Mouse (Mus musculus) MEL-GATA-1-ER (cell line): ENCODE data around the gene Xrcc2.

Experiments used
- DNase-seq: peaks from one replicate; pipeline ENCODE4 v3.0.0-alpha.2; 2012; ENCODE audit warnings: low read depth; ENCODE audit errors: extremely low read depth

The Xrcc2 gene

DNA sequence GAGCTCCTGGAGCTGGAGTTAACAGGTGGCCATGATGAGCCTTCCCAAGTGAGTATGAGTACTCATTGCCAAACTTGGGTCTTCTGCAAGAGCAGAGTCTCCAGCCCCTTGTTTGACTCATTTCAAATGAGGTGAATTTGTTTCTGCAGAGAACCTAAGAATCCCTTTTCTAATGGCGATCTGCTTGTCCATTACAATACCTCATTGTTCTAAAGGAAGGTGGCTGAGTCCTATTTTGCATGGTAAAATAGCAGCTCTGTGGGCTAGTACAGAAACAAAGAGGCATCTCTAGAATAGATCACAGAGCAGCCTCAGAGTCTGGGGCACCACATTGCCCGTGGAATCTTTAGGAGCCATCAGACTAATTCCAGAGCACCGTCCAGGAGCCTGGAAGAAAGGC lies 34.6 kb downstream of the Xrcc2 start:
- no peak for DNase-seq

DNA sequence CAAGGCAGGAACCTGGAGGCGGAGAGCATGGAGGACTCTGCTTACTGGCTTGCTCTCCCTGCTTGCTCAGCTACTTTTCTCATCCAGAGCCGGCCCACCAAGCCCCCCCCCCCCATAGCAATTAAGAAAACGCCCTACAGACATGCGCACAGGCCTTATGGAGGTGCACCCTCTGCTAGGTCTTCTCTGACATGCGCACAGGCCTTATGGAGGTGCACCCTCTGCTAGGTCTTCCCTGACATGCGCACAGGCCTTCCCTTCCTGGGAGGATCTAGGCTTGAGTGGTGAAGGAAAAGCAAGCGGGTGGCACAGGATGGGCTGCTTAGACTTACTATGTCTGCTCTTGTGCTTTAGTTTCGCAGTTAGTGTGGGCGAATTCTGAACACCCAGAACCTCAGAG lies 37.3 kb downstream of the Xrcc2 start:
- no peak for DNase-seq

DNA sequence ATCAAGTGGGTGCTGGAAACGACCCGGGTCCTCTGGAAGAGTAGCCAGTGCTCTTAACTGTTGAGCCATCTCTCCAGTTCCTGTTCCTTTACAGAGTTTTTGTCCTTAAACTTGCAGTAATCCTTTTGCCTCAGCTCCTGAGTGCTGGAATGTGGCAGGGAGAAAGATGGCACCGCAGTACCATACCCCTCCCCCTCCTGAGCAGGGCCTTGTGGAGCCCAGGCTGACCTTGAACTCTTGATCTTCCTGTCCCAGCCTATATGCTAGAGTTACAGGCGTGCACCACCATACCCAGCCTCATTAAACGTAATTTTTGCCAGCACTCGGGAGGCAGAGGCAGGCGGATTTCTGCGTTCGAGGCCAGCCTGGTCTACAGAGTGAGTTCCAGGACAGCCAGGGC lies 38.9 kb downstream of the Xrcc2 start:
- DNase-seq: no peak

DNA sequence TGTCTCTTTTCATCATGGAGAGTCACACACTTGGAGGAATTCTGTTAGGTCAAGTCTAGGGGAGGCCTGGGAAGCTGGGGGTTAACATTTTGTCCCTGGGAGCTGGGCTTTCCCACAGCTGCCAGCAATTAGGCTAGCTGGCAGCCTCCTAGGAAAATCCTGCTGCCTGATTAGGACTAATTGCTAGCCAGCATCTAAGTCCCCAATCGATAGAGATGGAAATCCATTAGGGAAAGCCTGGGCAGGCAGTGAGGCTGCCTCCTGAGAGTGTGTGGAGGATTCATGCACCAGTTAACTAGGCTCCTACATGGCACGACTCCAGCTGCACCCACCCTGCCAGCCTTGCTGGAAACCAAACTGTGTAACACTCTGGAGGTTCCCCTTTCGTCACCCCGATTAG lies 39.5 kb downstream of the Xrcc2 start:
- DNase-seq: no peak

DNA sequence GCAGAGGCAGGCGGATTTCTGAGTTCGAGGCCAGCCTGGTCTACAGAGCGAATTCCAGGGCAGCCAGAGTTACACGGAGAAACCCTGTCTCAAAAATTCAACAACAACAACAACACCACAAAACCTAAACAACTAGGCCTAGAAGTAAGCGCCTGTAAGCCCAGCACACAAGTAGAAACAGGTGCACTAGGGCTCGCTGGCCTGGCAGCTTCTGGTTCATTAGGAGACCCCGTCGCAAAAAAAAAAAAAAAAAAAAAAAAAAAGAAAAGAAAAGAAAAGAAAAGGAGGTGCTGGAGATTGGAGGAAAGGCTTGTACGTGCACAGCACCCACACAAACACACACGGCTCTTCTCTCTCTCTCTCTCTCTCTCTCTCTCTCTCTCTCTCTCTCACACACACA lies 40.1 kb downstream of the Xrcc2 start:
- DNase-seq: no peak

DNA sequence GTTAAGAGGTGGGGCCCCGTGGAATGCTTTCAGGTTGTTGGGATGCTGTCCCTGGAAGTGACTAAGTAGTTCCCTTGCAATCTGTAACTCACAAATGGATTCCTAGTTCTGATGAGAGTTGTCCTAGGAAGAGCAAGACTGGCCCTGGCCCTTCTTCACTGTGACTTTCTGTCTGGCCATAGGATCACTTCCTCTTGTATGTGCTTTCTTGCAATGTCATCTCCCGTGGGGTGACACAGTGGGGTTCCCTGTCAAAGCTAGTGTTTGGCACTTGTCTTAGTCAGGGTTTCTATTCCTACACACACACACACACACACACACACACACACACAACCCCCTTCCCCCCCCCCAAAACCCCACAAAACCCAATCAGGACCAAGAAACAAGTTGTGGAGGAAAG lies 42.5 kb downstream of the Xrcc2 start:
- DNase-seq: no peak

DNA sequence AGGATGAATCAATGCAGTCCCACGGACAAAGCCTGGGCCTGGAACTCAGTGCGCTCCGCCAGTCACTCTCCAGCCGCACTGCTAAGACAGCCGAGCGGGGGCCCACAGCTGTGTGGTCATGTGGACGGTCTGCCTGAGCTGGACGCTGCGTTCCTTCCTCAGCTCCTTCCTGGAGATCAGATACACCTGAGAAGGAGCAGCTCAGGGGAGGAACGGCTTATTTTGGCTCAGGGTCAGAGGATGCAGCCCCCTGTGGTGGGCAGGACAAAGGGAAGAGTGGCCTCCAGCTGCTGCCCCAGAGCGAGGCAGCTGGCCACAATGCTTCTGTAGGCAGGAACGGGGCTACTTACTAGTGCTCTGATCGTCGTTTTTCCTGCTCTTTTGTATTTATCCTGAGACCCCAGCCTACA lies 51.0 kb downstream of the Xrcc2 start:
- no peak for DNase-seq

DNA sequence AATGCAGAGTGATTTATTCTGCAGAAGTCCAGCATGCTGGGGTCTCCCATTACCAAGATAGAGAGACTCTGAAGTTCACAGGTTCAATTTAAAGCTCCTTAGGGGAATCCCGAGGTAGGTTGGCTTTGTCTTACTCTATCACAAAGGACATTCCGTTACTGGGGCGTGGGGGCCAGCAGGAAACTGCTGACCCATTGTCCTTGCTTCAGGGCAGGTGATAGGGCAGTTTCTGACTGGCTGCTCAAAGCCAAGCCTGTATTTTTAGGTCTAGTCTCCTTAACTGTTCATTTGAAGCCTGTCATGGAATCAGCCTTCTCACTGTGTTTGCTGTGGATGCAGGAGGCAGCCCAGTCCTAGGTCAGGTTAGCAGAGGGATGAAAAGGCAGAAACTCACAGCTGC lies 52.2 kb downstream of the Xrcc2 start:
- DNase-seq: no peak

DNA sequence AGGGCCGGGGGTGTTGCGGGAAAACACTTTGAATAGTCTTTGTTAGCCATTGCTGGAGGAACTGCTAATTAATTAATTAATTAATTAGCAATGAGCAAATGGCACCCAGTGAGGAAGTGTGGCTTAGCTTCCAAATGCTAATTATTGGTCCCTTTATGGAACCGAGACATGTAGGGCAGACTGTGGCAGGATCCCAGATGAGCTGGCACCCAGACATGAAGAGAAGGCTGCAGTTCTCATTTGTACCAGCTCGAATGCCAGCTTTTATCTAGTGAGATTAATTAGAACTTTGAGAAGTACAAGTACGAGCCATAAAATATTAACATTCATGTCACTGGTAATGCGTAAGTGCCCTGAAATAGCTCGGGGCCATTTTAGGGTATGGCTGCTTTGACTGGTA lies 53.2 kb downstream of the Xrcc2 start:
- DNase-seq: no peak

DNA sequence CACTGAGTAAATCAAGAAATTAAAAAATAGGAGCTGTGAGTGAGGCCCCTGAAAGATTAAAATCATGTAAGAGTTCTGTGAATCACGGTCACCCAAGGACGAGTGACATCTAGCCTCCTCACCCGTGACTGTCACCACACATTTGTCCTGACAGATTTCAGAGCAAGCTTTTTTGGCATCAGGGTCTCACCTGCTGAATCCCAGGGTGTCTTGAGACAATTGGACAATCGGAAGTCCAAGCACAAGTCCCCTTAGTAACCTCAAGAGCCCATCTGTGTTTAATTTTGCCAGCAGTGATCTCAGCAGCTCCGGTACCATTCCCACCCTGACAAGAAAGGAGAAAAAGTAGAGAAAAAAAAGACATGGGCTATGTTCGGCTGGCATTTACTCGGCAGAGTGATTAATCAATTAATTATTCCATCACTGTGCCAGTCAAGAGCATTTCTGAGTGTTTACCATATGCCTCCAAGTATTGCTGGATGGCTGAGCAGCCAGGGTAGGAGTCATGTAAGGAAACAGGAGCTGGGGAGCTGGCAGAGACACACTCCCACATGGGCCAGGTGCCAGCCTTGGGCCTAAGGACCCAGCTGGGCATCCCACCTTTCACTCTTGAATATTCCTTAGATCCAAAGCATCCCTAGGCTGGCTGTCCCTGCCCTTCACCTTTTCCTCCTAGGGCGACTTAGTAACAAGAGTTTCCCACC lies 59.8 kb downstream of the Xrcc2 start:
- DNase-seq: no peak

DNA sequence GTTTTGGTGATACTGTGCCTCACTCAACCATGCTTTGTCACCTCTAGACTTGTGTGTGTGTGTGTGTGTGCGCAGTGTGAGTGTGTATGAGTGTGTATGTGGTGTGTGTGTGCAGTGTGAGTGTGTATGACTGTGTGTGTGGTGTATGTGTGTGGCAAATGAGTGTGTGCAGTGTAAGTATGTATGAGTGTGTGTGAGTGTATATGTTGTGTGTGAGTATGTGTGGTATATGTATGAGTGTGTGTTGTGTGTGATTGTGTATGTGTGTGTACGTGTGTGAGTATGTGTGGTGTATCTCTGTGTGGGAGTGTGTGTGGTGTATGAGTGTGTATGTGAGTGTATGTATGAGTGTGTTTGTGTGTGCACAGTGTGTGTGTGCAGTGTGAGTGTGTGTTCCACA lies 61.1 kb downstream of the Xrcc2 start:
- no peak for DNase-seq

DNA sequence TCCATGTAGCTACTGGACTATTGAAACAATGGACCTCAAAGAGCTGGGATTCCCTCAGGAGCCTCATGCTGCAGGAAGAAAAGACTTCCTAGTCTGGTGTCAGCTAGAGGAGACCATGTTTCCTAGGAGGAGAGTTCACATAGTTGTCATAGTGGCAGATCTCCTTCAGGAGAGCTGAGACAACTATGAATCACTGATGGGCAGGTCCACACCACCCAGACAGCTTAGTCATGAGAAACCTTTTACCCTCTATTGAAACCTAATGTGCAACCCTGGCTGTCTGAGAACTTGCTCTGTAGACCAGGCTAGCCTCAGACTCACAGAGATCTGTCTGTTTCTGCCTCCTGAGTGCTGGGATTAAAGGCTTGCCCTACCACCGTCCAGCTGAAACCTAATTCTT lies 62.9 kb downstream of the Xrcc2 start:
- DNase-seq: no peak
